Mouse (Mus musculus) ovary, postnatal 14 days (tissue): ENCODE results near the gene Tcf20.

Experiments used
- DNase-seq: peaks from one replicate; pipeline ENCODE4 v3.0.0; 2022; ENCODE audit warnings: low spot score

Gene Tcf20

GRCm38 (mm10) chr15:82992911-82993310 lies 5.2 kb upstream of the Tcf20 start:
- no peak for DNase-seq

GRCm38 (mm10) chr15:82992079-82992783 lies 4.6 kb upstream of the Tcf20 start:
- no peak for DNase-seq

- no peak for DNase-seq
These were observed 1.6 kb upstream of the Tcf20 start for GRCm38 (mm10) chr15:82989190-82989704.

- DNase-seq, result no peak
These were observed 499 bp downstream of the Tcf20 start for GRCm38 (mm10) chr15:82987014-82987731.

DNA sequence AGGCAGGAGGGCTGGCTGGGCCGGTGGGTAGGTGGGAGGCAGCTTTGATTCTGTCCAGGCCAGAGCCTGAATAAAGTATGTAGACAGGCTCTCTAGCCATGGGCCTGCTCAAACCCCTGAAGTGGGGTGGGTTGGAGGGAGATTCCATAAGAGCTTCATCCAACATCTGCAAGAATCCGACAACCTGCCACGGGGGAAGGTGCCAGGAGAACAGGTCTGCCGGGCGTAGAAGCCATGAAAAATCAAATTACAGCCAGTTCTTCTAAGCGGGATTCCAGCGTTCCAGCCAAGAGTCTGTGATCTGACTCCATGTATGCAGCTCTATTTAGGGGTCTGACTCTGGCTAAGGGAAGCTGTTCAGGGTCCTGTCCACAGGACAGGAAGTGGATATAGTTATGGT lies 3.1 kb downstream of the Tcf20 start:
- no peak for DNase-seq

DNA sequence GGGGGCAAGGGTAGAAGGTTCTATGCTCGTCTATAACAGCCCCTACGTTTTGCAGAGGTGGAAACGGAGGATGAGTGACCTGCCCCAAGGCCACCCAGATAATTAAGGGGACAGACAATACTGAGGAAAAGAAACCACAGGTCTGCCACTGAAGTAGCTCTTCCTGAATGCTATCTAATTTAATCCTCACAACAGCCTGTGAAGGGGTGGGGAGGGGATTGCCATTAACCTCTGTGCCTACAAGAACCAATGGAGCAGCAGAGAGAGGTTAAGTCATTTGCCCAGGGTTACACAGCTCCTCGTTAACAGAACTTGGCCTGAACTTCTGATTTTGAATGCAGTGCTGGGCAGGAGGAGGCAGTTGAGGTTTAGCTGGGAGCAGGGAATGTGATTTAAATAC lies 3.6 kb downstream of the Tcf20 start:
- no peak for DNase-seq

DNA sequence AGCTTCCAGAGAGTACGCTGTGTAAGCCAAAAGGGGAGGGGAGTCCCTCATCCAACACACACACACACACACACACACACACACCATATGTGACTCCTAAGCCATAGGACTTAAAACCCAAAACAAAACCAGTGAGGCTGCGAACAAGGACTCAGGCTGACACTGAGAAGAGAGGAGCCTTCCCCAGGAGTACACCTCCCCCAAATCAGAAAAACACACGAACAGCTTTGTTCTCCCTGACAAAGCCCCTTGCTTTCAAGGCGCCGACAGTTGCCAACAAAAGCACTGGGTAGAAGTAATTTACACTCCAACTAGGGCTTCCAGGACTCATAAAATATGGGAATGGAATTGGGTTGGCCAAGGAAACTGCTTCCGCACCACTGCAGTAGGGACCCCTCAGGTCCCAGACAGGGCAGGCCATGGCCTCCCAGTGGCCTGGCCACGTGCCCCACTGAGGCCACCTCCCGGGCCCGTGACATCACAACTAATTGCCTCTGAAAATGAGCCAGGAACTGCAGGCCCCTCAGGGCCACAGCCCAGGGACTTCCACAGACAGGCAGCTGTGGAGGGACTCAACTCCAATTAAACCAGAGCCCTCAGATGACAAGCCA lies 4.2 kb downstream of the Tcf20 start:
- no peak for DNase-seq

- no peak for DNase-seq
These were observed 4.8 kb downstream of the Tcf20 start for GRCm38 (mm10) chr15:82982724-82983415.

DNA sequence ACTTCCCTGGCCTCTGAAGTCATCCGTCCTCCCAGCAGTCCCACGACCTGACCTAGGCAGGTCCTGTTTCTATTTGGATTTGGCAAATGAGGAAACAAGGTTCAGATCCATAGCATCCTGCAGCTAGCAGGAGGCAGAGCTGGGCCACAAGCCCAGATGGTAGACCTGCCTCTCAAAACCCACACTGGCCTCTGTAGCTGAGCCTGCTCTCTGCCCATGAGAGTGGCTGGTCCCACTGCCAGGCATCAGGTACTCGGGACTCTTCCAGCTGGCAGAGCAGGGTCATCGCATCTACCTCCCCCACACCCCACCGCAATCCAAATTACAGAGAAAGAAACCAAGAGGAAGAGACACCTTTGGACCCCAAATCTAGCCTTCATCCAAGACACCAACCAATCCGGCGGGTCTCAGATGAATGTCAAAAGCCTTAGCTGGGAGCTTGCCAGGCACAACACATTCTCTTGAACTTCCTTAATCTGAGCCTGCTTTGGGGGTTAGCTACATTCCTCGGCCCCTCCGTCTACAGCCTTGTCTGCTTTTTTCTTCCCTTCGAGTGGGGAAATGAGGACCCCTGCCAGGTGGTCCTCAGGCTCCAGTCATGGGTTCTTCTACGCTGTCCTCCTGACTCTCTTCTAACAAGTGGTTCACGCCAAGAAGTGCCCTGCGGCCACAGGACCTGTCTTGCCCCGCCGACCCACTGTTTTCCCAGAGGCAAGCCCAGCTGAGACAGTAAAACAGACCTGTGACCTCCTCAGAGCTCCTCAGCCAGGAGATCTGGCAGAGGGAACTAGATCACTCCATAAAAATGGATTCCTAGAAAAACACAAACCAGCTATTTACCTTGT lies 5.8 kb downstream of the Tcf20 start:
- no peak for DNase-seq

DNA sequence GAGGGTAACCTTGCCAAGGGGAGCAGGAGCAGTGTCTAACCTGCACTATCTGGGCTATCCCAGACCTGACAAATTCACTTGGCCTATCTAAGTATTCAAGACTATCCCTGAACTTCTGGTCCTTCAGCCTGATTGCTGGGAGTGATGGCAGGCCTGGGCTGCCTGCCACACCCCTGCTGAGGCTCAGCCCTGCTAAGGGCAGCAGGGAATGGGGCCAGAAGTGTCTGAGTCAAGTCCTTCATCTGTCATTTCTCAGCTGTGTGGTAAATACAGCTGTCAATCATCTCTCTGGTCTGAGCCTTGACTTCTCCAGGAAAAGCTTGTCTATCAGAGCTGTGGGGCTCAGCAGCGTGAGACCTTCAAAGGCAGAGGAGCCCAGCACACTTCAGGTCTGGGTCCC lies 8.1 kb downstream of the Tcf20 start:
- no peak for DNase-seq

GRCm38 (mm10) chr15:82974471-82974870 lies 13.2 kb downstream of the Tcf20 start:
- DNase-seq, result no peak

- DNase-seq, result no peak
These were observed 18.4 kb downstream of the Tcf20 start for GRCm38 (mm10) chr15:82969206-82969721.

DNA sequence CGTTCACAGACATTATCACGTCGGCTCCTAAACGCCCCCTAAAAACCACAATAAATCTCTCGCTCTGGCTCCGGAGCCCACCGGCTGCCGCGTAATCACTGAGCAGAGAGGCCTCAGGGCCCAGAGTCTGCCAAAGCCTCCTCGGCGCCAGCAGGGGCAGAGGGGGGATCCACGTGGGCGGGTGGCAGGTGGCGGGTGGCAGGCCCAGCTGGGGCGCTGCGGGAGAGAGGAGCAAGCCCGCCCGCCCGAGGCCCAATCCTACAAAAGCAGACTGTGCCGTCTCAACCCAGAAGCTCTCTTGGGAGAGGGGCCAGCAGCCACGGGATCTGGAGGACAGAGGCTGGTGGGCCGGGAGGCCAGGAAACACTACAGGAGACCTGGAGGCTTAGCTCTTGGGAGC lies 19.2 kb downstream of the Tcf20 start:
- DNase-seq, result no peak

DNA sequence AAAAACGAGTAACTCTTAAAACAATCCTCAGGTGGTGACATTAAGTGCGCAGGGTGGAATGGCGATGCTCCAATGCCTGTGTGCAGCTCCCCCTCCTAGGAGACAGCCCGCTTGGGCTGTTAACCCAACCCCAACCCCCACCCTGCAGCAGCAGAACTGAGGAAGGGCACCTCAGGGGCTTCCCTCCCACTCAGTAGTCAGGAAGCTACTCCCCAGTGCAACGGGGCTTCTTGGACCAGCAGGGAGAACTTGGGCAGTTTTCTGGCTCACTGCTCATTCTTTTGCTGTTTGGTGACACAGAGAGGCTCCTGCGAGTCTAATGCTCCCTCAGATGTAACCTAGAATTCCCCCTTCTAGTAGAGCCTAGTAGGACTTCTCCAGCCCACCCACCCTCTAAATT lies 19.7 kb downstream of the Tcf20 start:
- no peak for DNase-seq

- no peak for DNase-seq
These were observed 23.3 kb downstream of the Tcf20 start for GRCm38 (mm10) chr15:82964266-82964825.

GRCm38 (mm10) chr15:82963556-82964156 lies 24.0 kb downstream of the Tcf20 start:
- DNase-seq, result no peak

GRCm38 (mm10) chr15:82963090-82963489 lies 24.6 kb downstream of the Tcf20 start:
- no peak for DNase-seq

DNA sequence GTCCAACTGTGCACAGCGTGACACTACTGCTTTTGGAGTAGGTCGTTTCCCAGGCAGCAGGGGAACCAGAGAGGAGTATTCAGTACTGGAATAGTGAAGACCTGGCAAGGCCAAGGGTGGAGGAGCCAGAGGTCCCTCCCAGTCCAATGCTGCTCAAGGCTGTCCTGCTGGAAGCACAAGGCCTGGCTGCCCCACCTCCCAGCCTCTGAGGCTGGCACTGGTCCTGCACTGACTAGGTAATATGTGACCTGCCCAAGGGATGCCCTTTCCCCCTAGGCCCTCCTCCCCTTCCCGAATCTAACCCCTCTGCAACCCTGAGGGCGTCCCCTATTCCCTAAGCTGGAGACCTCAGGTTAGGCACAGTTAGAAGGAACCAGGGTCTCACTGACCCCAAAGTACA lies 25.1 kb downstream of the Tcf20 start:
- DNase-seq, result no peak

DNA sequence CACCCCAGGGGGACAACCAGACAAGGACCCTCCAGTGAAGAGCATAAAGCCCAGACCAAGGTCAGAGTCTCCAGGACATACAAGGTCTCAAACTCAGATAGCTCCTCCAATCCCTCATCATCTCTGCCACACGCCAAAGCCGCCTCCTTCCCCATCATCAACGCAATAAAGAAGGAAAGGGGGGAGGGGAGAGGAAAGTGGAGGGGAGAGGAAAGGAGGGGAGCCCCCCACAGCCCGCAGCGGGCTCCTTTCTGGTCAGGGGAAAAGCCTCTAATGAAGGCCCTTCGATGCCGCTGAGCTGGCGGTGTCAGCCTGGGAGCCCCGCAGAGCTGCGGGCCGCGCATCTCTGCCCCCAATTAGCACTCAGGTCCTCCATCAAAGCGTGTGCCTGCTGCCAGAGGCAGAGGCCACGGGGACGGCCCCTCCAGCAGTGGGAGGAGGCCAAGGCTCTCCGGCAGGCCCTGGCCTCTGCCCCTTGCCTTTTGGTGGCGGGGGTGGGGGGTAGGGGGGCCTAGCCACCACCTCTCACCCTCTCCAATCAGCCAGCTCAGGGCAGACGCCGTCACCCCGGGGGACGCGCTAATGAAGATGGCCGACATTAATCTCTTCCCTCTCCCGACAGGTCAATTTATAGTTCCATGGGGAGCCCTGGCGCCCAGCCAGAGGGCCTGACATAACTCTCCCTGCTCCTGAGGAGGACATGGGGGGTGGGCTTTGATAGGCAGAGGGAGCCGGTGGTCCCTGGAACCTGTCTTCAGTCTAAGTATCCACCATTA lies 26.7 kb downstream of the Tcf20 start:
- DNase-seq, result no peak

DNA sequence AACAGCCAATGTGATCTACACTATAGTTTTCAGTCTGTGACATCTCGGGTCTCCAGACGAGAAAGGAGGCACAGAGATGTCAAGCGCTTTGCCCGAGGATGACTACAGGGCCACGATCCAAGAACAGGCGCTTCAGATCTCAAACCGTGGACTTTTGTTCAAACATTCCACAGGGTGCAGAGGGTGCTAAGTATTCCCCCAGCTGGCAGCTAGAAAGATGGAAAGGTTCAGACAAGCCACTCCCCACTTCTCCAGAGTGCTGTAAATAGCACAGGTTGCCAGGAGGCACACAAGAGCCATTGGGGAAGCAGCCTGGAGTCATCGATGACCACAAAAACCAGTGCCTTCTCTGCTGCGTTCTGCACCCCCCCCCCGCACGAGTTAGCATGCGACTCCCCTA lies 28.5 kb downstream of the Tcf20 start:
- no peak for DNase-seq
